Comparison of ENCODE assay signal across 9 mouse cellular contexts in genomic region chr8:11340310-11341110, GRCm38 (mm10). TPM values are rescaled to one million over a fixed set of nuclear protein-coding genes. Genes with fewer than 3 reads are reported as not detected.
A peak's percentile ranks its signal among the peaks of the same experiment; 100 is the strongest.
DNase-seq lines count a peak whose midpoint lies in the region; ATAC-seq and TF ChIP-seq lines count a peak whose summit lies in the region.
"Had no signal": no experiment of that assay in that cellular context is flagged by ENCODE, and none has a peak within 500 bp of the region (broad histone marks: within the 10 kb centered on the region; RNA-seq: fewer than 3 reads in every experiment).

No protein-coding gene starts in this region.

- peaks cover 38% of the 10 kb centered on the region for H3K4me1 ChIP-seq in hindbrain, embryonic 10.5 days (replicated peaks)
- 0 out of 2 replicates have a peak, but pooled peaks cover 6% of the 10 kb centered on the region for H3K4me1 ChIP-seq in hindbrain, embryonic 12.5 days
- H3K4me1 ChIP-seq in intestine, embryonic 16.5 days (ENCODE audit: control insufficient read depth, insufficient read depth, low read length) = peaks cover 3% of the 10 kb centered on the region; the same call in 1 of the 2 replicates
- H3K4me1 ChIP-seq in thymus, adult 2 months (replicated peaks; ENCODE audit: control insufficient read depth, insufficient read depth, low read length) = no peaks in the 10 kb centered on the region

- no peaks in the 10 kb centered on the region for H3K9me3 ChIP-seq in hindbrain, embryonic 10.5 days
- no peaks in the 10 kb centered on the region for H3K9me3 ChIP-seq in hindbrain, embryonic 12.5 days (replicated peaks)
- H3K9me3 ChIP-seq in intestine, embryonic 16.5 days (ENCODE audit: control insufficient read depth, low read length) = no peaks in the 10 kb centered on the region

- WGBS in hindbrain, embryonic 10.5 days = 78% methylated on average over 12 of the region's 12 CpGs
- WGBS in hindbrain, embryonic 12.5 days = 70% methylated on average over 12 of the region's 12 CpGs
- 66% methylated on average over 12 of the region's 12 CpGs for WGBS in intestine, embryonic 16.5 days
- 36% methylated on average over 12 of the region's 12 CpGs for whole genome bisulfite sequencing in thymus, adult 2 months

- ATAC-seq in hindbrain, embryonic 12.5 days (ENCODE audit: low FRiP score) = no peak
- ATAC-seq in intestine, embryonic 16.5 days = peak; percentile 36; the same call in 1 of the 2 replicates

- TF ChIP-seq CTCF in thymus, adult 2 months (IDR thresholded peaks at IDR 0.05; ENCODE audit: borderline replicate concordance, control insufficient read depth, extremely low read depth, insufficient read depth, low read length, poor library complexity) = no peak

- no peaks in the 10 kb centered on the region for H3K27me3 ChIP-seq in hindbrain, embryonic 10.5 days (ENCODE audit: insufficient read depth, poor library complexity, severe bottlenecking)
- no peaks in the 10 kb centered on the region for H3K27me3 ChIP-seq in hindbrain, embryonic 12.5 days
- no peaks in the 10 kb centered on the region for H3K27me3 ChIP-seq in intestine, embryonic 16.5 days (replicated peaks; ENCODE audit: control insufficient read depth, insufficient read depth, low read length)
- no peaks in the 10 kb centered on the region for H3K27me3 ChIP-seq in thymus, adult 2 months (ENCODE audit: control insufficient read depth, insufficient read depth, low read length)

- no peaks in the 10 kb centered on the region for H3K36me3 ChIP-seq in hindbrain, embryonic 10.5 days
- no peaks in the 10 kb centered on the region for H3K36me3 ChIP-seq in hindbrain, embryonic 12.5 days
- no peaks in the 10 kb centered on the region for H3K36me3 ChIP-seq in intestine, embryonic 16.5 days (ENCODE audit: control insufficient read depth, insufficient read depth, low read length)
- H3K36me3 ChIP-seq in thymus, adult 2 months (ENCODE audit: control insufficient read depth, insufficient read depth, low read length) = no peaks in the 10 kb centered on the region

- H3K4me2 ChIP-seq in hindbrain, embryonic 12.5 days (replicated peaks) = no peak overlapping the region
- no peak overlapping the region for H3K4me2 ChIP-seq in intestine, embryonic 16.5 days (ENCODE audit: low read depth, low read length)

- no peak for DNase-seq in hindbrain, embryonic 10.5 days (ENCODE audit: low spot score)
- DNase-seq in adrenal gland, postnatal 25 days = peak; percentile 66
- peak; percentile 73 for DNase-seq in lung, postnatal 36 days
- DNase-seq in layer of hippocampus, adult 9-11 months = no peak
- DNase-seq in thymus, adult 2 months = no peak
- no peak for DNase-seq in spleen, postnatal 4 days (ENCODE audit: low spot score in 2 of 2)
- DNase-seq: cerebellum, postnatal 10 days had no signal

- no peak overlapping the region for H3K4me3 ChIP-seq in hindbrain, embryonic 10.5 days
- no peak overlapping the region for H3K4me3 ChIP-seq in hindbrain, embryonic 12.5 days
- H3K4me3 ChIP-seq in intestine, embryonic 16.5 days (ENCODE audit: low read length) = no peak overlapping the region
- H3K4me3 ChIP-seq in thymus, adult 2 months (ENCODE audit: control insufficient read depth, insufficient read depth, low read length) = no peak overlapping the region

- H3K27ac ChIP-seq in hindbrain, embryonic 10.5 days = peak overlapping the region; percentile 26; the same call in 1 of the 2 replicates
- no peak overlapping the region for H3K27ac ChIP-seq in hindbrain, embryonic 12.5 days
- H3K27ac ChIP-seq in intestine, embryonic 16.5 days (ENCODE audit: low read length) = no peak overlapping the region
- no peak overlapping the region for H3K27ac ChIP-seq in thymus, adult 2 months (ENCODE audit: control insufficient read depth, insufficient read depth, low read length)

- TF ChIP-seq POLR2A in thymus, adult 2 months (IDR thresholded peaks at IDR 0.05; ENCODE audit: control insufficient read depth, extremely low read depth, insufficient read depth, low read length, poor library complexity) = no peak

- no peak overlapping the region for H3K9ac ChIP-seq in hindbrain, embryonic 12.5 days
- no peak overlapping the region for H3K9ac ChIP-seq in intestine, embryonic 16.5 days (ENCODE audit: low read depth, low read length)

RNA-seq across cellular contexts. Expression of gene Col4a1, which starts 27.9 kb away (rescaled TPM):
- polyA plus RNA-seq in hindbrain, embryonic 10.5 days (2016; fragmentation: Nextera tagmentation; extraction: Ambion mirVana) = 122 and 123 TPM in 2 replicates
- 157 TPM in 2 replicates for polyA plus RNA-seq in hindbrain, embryonic 12.5 days (2016; fragmentation: Nextera tagmentation; extraction: Ambion mirVana)
- total RNA-seq in adrenal gland, postnatal 25 days (2021) = 385 and 411 TPM in 2 replicates
- 136 and 172 TPM in 2 replicates for polyA plus RNA-seq in intestine, embryonic 16.5 days (2015; fragmentation: Nextera tagmentation; extraction: Ambion mirVana)
- polyA plus RNA-seq in thymus, adult 2 months (2012; rRNA removed) = 78.3 and 95.1 TPM in 2 replicates

RNA-seq across cellular contexts. Expression of gene Col4a2, which starts 27.9 kb away (rescaled TPM):
- 51.1 and 52.9 TPM in 2 replicates for polyA plus RNA-seq in hindbrain, embryonic 10.5 days (2016; fragmentation: Nextera tagmentation; extraction: Ambion mirVana)
- polyA plus RNA-seq in hindbrain, embryonic 12.5 days (2016; fragmentation: Nextera tagmentation; extraction: Ambion mirVana) = 74.6 and 82.2 TPM in 2 replicates
- 214 and 239 TPM in 2 replicates for total RNA-seq in adrenal gland, postnatal 25 days (2021)
- polyA plus RNA-seq in intestine, embryonic 16.5 days (2015; fragmentation: Nextera tagmentation; extraction: Ambion mirVana) = 39.1 and 50.2 TPM in 2 replicates
- 21.8 and 25.7 TPM in 2 replicates for polyA plus RNA-seq in thymus, adult 2 months (2012; rRNA removed)

Comparison
In these comparisons a context has a peak if more than half of its experiments do, and no peak if none do; other contexts are left out.
1. DNase-seq: peak in adrenal gland, postnatal 25 days (single experiment) and lung, postnatal 36 days (single experiment); none in hindbrain, embryonic 10.5 days (single experiment), layer of hippocampus, adult 9-11 months (single experiment), thymus, adult 2 months (single experiment) and spleen, postnatal 4 days (0 of 2).